Mouse (Mus musculus): ENCODE results near the gene Tcf20. TPM values are rescaled to one million over a fixed set of nuclear protein-coding genes. Genes with fewer than 3 reads are reported as not detected.
"Not testable (repeated sequence)": the region's sequence is repeated elsewhere in the genome, so short reads cannot be mapped to it uniquely, and the experiment has no call there.

Gene Tcf20
- polyA plus RNA-seq, 1 experiment from 2014 or later = 25.1 TPM

DNA sequence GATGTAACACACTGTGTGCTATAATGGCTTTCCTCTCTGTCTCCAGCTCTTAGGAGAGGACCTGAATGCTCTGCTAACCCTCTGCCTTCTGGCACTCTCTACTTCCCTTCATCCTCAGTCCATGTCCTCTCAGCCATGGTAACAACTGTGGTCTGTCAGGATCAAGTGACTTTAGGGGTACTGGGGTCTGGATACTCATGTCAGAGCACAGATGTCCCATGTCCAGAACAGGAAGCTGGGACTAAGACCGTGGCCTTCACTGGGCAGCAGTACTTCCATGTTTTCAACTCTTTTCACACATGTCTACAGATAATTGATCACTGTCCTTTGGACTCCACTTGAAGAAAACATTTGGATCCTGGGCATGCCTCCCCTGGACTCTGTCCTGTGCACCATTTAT lies 203.9 kb downstream of the Tcf20 start:
- DNase-seq (ENCODE audit: low read depth, low spot score) = no peak
- CTCF ChIA-PET = no interaction called here

DNA sequence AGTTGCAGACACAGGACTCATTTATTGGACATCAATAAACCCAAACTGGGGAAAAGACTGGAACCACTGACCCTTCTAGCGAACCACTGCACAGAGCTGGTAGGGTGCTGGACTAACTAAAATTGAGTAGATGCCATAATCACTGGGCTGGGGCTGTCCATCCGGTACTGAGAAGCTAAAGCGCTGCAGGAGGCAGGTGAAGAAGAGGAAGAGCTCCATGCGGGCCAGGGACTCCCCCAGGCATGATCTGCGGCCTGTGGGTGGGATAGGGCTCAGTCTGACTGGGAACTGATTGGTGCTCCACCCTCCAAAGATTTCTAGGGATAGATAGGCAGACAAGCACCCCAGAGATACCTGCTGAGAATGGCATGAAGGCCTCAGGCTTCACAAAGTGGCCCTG lies 209.8 kb downstream of the Tcf20 start:
- ATAC-seq; POLR2A ChIA-PET; CTCF ChIA-PET; in situ Hi-C loops (cut with MboI; ENCODE audit: low pct_unique_long_range_greater_than_20kb); H3K27me3 ChIP-seq; DNase-seq (ENCODE audit: low read depth, low spot score): not testable (repeated sequence)

More for the DNA sequence above, 203.9 kb downstream of the Tcf20 start:
- ATAC-seq = no peak
- H3K27me3 ChIP-seq = no peaks in the 10 kb centered on the region
- POLR2A ChIA-PET = no interaction called here
- no peak for TF ChIP-seq CTCF (IDR thresholded peaks at IDR 0.05)
- in situ Hi-C loops (cut with MboI; ENCODE audit: low pct_unique_long_range_greater_than_20kb) = no loop called here

DNA sequence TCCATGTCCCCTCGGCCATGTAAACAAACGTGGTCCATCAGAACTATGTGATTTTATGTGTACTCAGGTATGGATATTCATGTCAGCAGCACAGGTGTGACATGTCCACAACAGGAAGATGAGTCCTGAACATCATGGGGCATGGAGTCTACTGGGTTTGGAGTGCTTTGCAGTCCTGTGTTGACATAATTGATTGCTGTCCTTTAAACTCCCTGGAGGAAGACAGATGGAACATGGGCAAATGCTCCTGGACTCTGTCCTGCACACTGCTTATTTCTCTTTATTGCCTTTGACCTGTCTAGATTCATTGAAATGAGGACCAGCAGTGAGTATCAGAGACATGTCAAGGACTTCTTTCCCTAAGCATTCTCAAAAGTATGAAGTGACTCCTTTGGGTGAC lies 221.7 kb downstream of the Tcf20 start:
- ATAC-seq = no peak
- CTCF ChIA-PET = no interaction called here
- H3K27me3 ChIP-seq = peaks cover 7% of the 10 kb centered on the region
- TF ChIP-seq CTCF (IDR thresholded peaks at IDR 0.05) = no peak
- POLR2A ChIA-PET = no interaction called here
- DNase-seq (ENCODE audit: low read depth, low spot score) = no peak
- in situ Hi-C loops (cut with MboI; ENCODE audit: low pct_unique_long_range_greater_than_20kb) = no loop called here

DNA sequence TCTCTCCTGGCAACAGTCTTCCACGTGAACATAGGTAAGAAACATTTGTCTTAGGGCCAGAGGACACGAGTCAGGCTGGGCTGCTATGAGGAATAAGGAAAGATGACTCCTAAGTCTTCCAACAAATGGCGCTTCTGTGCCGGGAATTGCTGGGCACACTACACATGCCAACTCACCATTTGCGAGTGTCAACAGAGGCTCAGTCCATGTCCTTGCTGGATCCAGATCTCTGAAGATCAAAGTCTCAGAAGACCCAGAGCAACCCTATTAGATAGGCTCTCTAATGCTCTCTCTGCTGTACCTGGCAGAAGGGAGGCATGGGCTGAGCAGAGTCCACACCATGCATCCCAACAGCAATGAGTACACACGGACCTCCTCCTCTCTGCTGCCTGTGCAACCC lies 222.8 kb downstream of the Tcf20 start:
- in situ Hi-C loops (cut with MboI; ENCODE audit: low pct_unique_long_range_greater_than_20kb) = no loop called here
- no peak for TF ChIP-seq CTCF (IDR thresholded peaks at IDR 0.05)
- H3K27me3 ChIP-seq = peaks cover 7% of the 10 kb centered on the region
- CTCF ChIA-PET = no interaction called here
- no peak for ATAC-seq
- DNase-seq (ENCODE audit: low read depth, low spot score) = no peak
- POLR2A ChIA-PET = no interaction called here

DNA sequence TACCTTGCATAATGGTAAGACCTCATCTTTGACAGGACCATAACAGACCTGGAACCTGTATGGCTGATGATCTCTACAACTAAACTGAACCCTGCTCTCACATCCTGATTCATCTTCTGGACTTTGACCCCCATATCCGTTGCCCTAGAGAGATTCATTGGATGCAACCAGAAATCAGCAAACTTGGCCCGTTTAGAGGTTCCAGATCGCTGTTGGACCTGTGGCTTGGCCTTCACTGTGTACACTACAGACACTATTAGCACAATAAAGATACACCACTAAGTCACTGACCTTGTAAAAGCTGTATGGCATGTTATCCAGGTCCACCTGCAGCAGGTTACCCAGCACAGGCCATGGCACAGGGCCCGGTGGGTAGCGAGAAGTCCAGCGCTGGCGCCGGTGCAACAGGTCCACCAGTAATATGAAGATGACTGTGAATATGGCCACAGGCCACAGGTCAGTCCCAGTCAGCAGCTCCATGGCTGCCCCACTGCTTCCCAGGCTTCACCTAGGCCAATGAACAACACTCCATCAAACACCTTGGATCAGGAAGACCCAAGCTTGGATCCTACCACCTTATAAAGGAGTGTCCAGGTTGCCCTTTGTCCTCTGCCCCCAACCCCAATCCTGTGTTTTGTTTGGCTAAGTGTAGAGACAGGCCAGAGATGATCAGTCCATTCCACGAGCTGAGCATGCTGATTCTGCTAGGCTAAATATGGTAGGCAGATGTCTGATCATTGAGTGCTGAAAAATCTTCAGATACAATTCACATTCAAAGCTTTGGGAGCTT lies 223.8 kb downstream of the Tcf20 start, which contains the start of gene Cyp2d40:
Gene Cyp2d40 (minus strand): TSS at position 553 of the 790 bp plus-strand sequence.
- ATAC-seq = no peak
- no peak for DNase-seq (ENCODE audit: low read depth, low spot score)
- TF ChIP-seq CTCF (IDR thresholded peaks at IDR 0.05) = no peak
- CTCF ChIA-PET = no interaction called here
- POLR2A ChIA-PET = no interaction called here
- peaks cover 7% of the 10 kb centered on the region for H3K27me3 ChIP-seq
- in situ Hi-C loops (cut with MboI; ENCODE audit: low pct_unique_long_range_greater_than_20kb) = no loop called here

Other genes with a start within 250 kb of the Tcf20 start
- gene Cyp2d40, start 223.7 kb downstream of the Tcf20 start, polyA plus RNA-seq (2021) = not detected
- gene Cyp2d26, start 193.6 kb downstream of the Tcf20 start, polyA plus RNA-seq (2021) = not detected
- not detected for gene Nfam1, start 45.4 kb upstream of the Tcf20 start, polyA plus RNA-seq (2021)
- gene Serhl, start 101.6 kb upstream of the Tcf20 start, polyA plus RNA-seq (2021) = 75.3 TPM
- 90.6 TPM for gene Rrp7a, start 134.9 kb upstream of the Tcf20 start, polyA plus RNA-seq (2021)
- 97.2 TPM for gene Poldip3, start 161.5 kb upstream of the Tcf20 start, polyA plus RNA-seq (2021)
- gene Cyb5r3, start 184.7 kb upstream of the Tcf20 start, polyA plus RNA-seq (2021) = 466 TPM